Mouse (Mus musculus): ENCODE measurements around the gene Grxcr1. TPM values are rescaled to one million over a fixed set of nuclear protein-coding genes. Genes with fewer than 3 reads are reported as not detected.

Gene Grxcr1
- polyA plus RNA-seq (2012; ENCODE audit: insufficient read depth, low replicate concordance), result not detected in 2 replicates

DNA sequence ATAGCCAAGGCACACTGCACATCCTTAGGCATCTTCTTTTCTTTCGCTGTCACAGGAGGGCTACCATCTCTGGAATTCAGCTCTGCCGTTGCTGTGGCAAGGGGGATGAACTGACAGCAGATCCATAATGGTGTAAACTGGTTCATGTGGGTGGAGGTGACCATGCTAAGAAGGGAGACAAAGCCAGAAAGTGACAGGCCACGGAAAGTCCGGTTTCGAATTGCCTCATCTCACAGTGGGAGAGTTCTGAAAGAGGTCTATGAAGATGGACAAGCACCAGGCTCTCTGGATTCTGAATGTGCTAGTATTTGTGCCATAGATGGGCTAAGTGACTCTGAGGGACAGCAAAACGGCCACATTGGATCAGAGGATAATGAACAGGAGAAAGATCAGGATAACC lies at the start of gene Grxcr1:
TSS of gene Grxcr1 (plus strand) at position 92 of the 400 bp plus-strand sequence.
- Histone ChIP-seq H3K4me3 (replicated peaks) (no peak within 1 kb of the TSS), H3K36me3 (replicated peaks; ENCODE audit: low read length) (no peaks in the 10 kb centered on the region)
- TF ChIP-seq GATA1 (IDR thresholded peaks at IDR 0.05; ENCODE audit: borderline replicate concordance, low read length) (no peak), FLI1 (IDR thresholded peaks at IDR 0.05; ENCODE audit: low read length) (no peak)

DNA sequence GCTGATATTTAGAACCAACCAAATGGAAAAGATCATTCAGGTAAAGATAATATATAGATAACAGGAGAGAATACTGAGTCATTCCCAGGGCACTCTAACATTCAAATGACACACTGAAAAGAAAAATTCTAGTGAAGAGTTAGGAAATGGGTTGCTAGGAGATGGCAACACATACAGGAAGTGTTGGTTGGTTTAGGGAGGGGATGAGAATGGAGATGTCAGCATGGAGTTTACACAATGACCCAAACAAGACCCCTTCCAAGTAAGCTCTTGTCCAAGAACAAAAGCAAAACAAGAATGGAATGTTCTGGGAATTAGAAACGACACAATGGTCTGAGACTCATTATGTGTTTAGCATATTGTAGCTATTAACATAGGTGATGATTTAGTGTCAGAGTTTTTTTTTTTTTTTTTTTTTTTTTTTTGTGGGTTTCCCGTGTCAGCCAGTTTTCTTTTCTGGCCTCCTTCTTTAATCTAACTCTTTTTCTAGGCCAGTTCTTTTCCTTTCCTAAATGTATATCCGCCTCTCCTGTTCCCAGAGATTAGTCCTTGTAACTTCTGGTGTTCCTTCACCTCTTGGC lies 49.6 kb upstream of the Grxcr1 start:
- Histone ChIP-seq H3K4me3 (replicated peaks) (peak overlapping the region; percentile 28), H3K36me3 (replicated peaks; ENCODE audit: low read length) (no peaks in the 10 kb centered on the region), H3K27me3 (replicated peaks) (peaks cover 2% of the 10 kb centered on the region), H3K4me1 (peaks cover 26% of the 10 kb centered on the region), H3K9me3 (no peaks in the 10 kb centered on the region)
- no peak for TF ChIP-seq FLI1 (IDR thresholded peaks at IDR 0.05; ENCODE audit: low read length)
- no peak for TF ChIP-seq GATA1 (IDR thresholded peaks at IDR 0.05; ENCODE audit: borderline replicate concordance, low read length)

More for the DNA sequence above, at the start of gene Grxcr1:
- Histone ChIP-seq H3K4me1 (peaks cover 9% of the 10 kb centered on the region), H3K27me3 (replicated peaks) (peaks cover 2% of the 10 kb centered on the region), H3K9me3 (no peaks in the 10 kb centered on the region)

DNA sequence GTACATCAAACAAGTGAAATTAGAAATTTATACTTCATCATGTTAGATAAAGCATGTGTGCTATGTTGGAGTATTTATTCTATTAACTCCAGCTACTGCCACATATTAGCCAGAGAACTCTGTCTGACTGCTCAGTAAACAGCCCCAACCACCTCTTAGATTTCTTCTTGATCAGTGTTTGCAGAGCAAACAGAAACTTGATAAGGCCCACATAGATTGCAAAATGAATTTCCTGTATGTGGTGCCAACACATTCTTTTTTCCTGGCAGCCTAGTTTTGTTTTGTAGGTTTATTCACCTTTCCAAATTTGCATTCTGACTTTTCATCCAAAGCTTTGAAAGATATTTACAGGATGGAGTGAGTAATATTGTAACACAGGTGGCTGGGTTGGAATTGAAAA lies 41.2 kb upstream of the Grxcr1 start:
- no peaks in the 10 kb centered on the region for H3K9me3 ChIP-seq
- TF ChIP-seq FLI1 (IDR thresholded peaks at IDR 0.05; ENCODE audit: low read length) (no peak), GATA1 (IDR thresholded peaks at IDR 0.05; ENCODE audit: borderline replicate concordance, low read length) (no peak)
- H3K36me3 ChIP-seq (replicated peaks; ENCODE audit: low read length), result no peaks in the 10 kb centered on the region
- peaks cover 7% of the 10 kb centered on the region; the same call in 1 of the 2 replicates for H3K4me1 ChIP-seq
- no peak overlapping the region for H3K4me3 ChIP-seq (replicated peaks)
- H3K27me3 ChIP-seq (replicated peaks), result no peaks in the 10 kb centered on the region

DNA sequence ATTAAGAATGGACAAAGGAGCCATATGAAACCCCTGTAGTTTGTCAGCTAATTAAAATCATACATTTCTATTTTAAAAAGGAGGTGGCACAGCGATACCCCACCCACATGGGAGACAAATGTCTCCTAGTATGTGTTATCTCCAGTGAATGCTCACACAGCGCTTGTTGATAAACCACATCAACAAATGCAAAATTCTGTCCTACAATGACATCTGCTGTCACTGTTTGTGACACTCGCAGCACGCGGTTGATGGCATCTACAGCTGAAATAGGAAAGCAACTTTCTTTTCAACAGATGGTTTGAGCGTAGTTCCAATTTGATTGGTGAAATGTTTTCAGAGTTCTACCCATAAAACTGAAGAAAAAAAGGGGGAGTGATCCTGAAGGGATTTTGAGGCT lies 29.0 kb upstream of the Grxcr1 start:
- no peaks in the 10 kb centered on the region for H3K27me3 ChIP-seq (replicated peaks)
- peaks cover 24% of the 10 kb centered on the region for H3K4me1 ChIP-seq
- H3K4me3 ChIP-seq (replicated peaks), result no peak overlapping the region
- TF ChIP-seq GATA1 (IDR thresholded peaks at IDR 0.05; ENCODE audit: borderline replicate concordance, low read length) (no peak), FLI1 (IDR thresholded peaks at IDR 0.05; ENCODE audit: low read length) (no peak)
- H3K9me3 ChIP-seq, result peaks cover 8% of the 10 kb centered on the region
- peaks cover 12% of the 10 kb centered on the region for H3K36me3 ChIP-seq (replicated peaks; ENCODE audit: low read length)

DNA sequence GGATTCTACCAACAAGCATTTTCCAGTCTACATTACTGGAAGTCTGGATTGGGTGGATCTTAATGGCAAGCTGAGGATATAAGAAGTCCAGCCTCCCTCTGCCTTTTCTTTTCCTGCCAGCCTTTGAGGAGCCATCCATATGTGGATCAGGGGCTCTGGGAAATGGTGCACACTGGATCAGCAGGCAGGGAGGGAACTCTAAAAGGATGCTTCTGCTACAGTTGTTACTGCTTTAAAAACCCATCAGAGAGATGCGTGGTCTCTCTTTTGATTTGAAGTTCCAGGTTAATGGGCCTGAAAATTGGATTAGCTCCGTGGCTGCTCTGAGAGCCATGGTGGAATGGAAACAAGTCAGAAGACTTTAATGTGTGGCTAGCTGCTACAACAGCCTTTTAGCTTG lies 27.7 kb upstream of the Grxcr1 start:
- Histone ChIP-seq H3K27me3 (replicated peaks) (no peaks in the 10 kb centered on the region), H3K9me3 (peaks cover 8% of the 10 kb centered on the region), H3K4me1 (peaks cover 37% of the 10 kb centered on the region), H3K4me3 (replicated peaks) (no peak overlapping the region), H3K36me3 (replicated peaks; ENCODE audit: low read length) (peaks cover 12% of the 10 kb centered on the region)
- TF ChIP-seq GATA1 (IDR thresholded peaks at IDR 0.05; ENCODE audit: borderline replicate concordance, low read length) (no peak), FLI1 (IDR thresholded peaks at IDR 0.05; ENCODE audit: low read length) (no peak)

DNA sequence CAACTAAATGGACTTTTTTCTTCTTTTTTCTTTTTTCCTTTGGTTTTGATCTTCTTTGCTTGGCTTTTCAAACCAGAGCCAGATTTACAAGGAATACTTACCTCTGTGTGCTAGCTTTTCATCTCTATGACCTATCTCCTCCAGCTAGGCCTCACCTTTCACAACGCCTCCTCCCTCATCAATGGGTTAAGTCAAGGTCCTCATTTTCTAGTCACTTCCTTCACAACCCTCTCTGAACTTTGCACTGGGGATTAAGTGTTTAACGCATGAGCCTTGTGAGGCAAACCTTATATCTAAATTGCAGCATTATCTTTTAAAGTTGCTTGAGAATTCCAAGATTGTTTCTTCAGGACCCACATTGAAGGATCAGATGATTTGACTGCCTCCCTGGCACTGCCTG lies 27.2 kb upstream of the Grxcr1 start:
- no peaks in the 10 kb centered on the region for H3K27me3 ChIP-seq (replicated peaks)
- H3K4me1 ChIP-seq, result peaks cover 39% of the 10 kb centered on the region
- no peak overlapping the region for H3K4me3 ChIP-seq (replicated peaks)
- no peak for TF ChIP-seq FLI1 (IDR thresholded peaks at IDR 0.05; ENCODE audit: low read length)
- TF ChIP-seq GATA1 (IDR thresholded peaks at IDR 0.05; ENCODE audit: borderline replicate concordance, low read length), result no peak
- peaks cover 12% of the 10 kb centered on the region for H3K36me3 ChIP-seq (replicated peaks; ENCODE audit: low read length)
- H3K9me3 ChIP-seq, result peaks cover 8% of the 10 kb centered on the region

DNA sequence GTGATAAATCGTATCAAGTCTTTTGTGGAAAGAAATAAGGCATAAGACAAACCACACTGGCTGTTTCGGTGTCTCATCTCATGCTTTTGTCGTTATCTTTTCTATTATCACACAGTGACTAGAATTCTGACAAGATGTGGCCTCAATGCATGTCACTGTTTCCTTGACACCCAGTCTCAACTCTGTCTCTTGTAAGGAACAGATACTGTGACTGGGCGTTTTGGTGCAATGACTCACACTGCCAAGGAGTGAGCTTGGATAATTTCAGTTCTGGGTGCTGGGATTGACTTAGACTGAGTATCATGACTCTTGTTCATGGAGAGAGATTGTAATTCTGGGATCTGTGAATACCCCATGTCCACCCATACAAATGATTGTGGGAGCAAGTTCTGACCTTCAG lies 24.6 kb upstream of the Grxcr1 start:
- H3K27me3 ChIP-seq (replicated peaks), result no peaks in the 10 kb centered on the region
- TF ChIP-seq GATA1 (IDR thresholded peaks at IDR 0.05; ENCODE audit: borderline replicate concordance, low read length) (no peak), FLI1 (IDR thresholded peaks at IDR 0.05; ENCODE audit: low read length) (no peak)
- peaks cover 8% of the 10 kb centered on the region for H3K36me3 ChIP-seq (replicated peaks; ENCODE audit: low read length)
- peaks cover 8% of the 10 kb centered on the region for H3K9me3 ChIP-seq
- peaks cover 50% of the 10 kb centered on the region for H3K4me1 ChIP-seq
- no peak overlapping the region for H3K4me3 ChIP-seq (replicated peaks)

DNA sequence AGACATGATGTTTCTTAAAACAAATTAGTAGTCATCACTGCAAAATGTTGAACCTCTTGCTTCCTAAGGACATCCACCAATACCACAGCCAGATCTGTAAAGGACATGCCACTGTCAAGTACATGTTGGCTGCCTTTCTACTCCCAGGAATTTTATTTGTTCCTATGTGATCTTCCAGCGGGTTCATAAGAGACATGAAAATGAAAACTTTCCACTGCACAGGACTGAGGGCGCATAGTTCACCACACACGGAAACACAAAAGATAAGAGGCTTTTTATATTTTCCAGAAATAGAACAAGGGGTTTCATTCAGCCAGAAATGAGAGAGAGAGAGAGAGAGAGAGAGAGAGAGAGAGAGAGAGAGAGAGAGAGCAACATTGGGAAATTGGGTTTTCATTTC lies 20.1 kb upstream of the Grxcr1 start:
- no peaks in the 10 kb centered on the region for H3K36me3 ChIP-seq (replicated peaks; ENCODE audit: low read length)
- peaks cover 61% of the 10 kb centered on the region for H3K4me1 ChIP-seq
- no peaks in the 10 kb centered on the region for H3K9me3 ChIP-seq
- TF ChIP-seq FLI1 (IDR thresholded peaks at IDR 0.05; ENCODE audit: low read length) (no peak), GATA1 (IDR thresholded peaks at IDR 0.05; ENCODE audit: borderline replicate concordance, low read length) (no peak)
- no peak overlapping the region for H3K4me3 ChIP-seq (replicated peaks)
- H3K27me3 ChIP-seq (replicated peaks), result no peaks in the 10 kb centered on the region

DNA sequence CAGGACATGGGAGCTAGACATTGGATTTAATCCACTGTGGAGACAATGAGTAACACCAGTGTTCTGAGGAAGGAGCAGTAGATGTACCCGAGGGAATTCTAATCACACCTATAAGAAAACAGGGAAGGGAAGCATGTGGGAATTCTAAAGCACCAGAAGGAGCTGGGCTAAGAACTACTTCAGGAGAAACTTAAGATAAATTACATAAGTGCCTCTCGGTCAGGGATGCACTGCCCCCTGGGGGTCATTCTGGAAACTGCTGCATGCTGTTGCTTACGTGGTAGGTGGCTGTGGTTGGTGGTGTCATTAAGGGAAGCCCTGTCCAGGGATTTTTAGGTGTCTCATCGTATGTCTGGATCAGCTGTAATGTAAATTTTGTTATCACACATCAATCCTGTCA lies 19.0 kb upstream of the Grxcr1 start:
- TF ChIP-seq GATA1 (IDR thresholded peaks at IDR 0.05; ENCODE audit: borderline replicate concordance, low read length), result no peak
- TF ChIP-seq FLI1 (IDR thresholded peaks at IDR 0.05; ENCODE audit: low read length), result no peak
- Histone ChIP-seq H3K4me3 (replicated peaks) (peak overlapping the region; percentile 33), H3K9me3 (no peaks in the 10 kb centered on the region), H3K36me3 (replicated peaks; ENCODE audit: low read length) (no peaks in the 10 kb centered on the region), H3K4me1 (peaks cover 53% of the 10 kb centered on the region), H3K27me3 (replicated peaks) (no peaks in the 10 kb centered on the region)

DNA sequence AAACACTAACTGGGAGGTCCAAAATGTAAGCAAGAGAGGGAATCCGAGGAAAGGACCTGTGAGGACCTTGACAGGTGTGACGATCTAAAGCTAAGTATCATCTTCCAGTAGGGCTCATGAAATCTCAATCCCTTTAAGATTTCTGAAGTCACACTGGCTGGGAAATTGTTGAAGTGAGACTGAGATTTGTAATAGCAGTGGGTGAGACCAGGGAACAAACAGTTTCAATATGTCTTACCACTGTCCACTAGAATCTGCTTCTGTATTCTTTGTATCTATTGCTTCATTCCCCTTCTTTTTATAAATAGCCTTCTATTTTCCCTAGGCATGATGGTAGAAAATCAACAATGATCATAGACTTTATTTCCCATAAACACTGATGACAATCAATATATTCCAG lies 10.8 kb upstream of the Grxcr1 start:
- Histone ChIP-seq H3K36me3 (replicated peaks; ENCODE audit: low read length) (no peaks in the 10 kb centered on the region), H3K27me3 (replicated peaks) (peaks cover 3% of the 10 kb centered on the region), H3K4me3 (replicated peaks) (no peak overlapping the region), H3K4me1 (peaks cover 6% of the 10 kb centered on the region), H3K9me3 (no peaks in the 10 kb centered on the region)
- TF ChIP-seq GATA1 (IDR thresholded peaks at IDR 0.05; ENCODE audit: borderline replicate concordance, low read length) (no peak), FLI1 (IDR thresholded peaks at IDR 0.05; ENCODE audit: low read length) (no peak)
